Mouse (Mus musculus): ENCODE measurements around the gene Cdt1.

Cdt1 gene

GRCm38 (mm10) chr8:122574264-122574663, 6.4 kb downstream of the Cdt1 start:
- DNase-seq (ENCODE audit: low read depth, low spot score), result no peak

DNA sequence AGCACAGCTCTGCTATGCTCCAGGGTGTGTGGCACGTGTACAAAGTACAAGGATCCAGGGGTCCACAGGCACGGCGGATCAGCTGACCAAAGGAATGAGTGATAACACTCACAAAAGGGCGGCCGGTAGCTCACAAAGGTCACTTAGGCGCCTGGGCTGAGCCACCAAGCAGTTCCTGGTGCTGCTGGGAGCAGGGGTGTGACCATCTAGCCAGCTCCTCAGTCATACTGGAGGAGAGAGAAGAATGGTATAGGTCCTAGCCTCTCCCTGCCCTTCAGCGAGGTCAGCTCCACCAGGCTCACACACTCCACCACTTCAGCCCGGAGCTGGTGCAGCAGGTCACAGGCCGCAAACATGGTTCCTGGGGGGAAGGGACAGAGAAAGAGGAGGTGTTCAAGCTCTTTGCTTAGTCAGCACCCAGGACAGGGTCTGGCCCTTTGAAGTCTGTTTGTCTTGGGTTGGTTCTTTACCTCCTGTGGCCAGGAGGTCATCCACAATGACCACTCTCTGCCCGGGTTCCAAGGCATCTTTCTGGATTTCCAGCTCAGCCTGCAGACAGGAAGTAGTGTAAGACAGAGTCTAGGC, 6.9 kb downstream of the Cdt1 start:
- no peak for DNase-seq (ENCODE audit: low read depth, low spot score)

DNA sequence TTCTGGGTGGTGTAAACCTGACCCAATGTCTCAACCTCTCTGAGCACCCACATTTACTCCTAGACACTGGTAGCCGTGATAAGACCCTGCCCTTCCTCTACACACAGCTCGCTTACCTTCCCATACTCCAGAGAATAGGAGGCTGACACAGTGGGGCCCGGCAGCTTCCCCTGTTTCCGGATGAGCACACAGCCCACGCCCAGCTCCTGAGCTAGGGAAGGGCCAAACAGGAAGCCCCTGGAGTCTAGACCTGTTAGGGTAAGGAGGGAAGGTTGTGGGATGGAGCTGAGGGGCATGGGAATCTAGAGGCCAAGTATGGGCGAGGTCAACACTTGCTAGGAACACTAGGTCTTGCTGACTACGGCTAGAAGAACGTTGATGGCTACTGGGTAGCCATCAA, 7.5 kb downstream of the Cdt1 start:
- DNase-seq (ENCODE audit: low read depth, low spot score), result no peak

DNA sequence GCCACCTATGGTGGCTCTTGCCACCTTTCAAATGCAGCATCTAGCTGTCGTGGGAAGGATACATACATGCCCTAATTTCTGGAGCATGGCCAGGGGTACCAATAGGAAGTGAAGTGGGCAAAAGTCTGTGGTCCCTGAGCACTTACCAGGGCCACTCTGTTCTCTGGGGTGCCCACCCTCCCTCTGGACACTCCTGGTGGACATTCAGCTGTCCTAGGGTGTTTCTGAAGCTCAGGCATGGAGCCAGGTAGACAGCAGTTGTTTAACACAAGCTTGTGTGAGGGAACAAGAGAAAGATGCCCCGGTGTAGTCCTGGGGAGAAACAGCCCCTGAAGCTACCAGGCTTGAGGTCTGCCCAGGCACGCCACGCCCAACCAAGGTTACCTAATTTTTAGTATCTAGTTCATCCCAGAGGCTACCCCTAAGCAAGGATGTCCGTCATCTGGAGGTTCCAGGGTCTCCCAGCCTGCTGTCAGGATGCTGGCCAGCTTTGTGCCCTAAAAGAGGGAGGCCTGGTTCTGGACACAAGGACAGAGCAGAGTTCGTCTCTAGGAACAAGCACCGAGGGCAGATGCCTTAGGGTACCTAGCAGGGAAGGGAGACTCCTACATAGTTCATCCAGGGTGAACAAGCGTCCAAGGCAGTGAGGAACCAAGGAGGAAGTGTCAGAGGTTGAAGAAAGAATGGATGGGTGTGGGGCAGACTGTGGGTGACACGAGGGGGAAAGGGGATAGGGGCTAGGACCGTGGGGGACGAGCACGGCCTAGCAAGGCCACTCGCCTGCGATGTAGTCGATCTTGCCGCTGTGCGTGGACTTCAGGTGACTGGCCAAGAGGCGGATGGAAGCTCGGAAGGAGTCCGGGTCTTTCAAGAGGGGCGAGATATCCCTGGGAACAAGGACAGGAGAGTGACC, 8.2 kb downstream of the Cdt1 start:
- no peak for DNase-seq (ENCODE audit: low read depth, low spot score)

DNA sequence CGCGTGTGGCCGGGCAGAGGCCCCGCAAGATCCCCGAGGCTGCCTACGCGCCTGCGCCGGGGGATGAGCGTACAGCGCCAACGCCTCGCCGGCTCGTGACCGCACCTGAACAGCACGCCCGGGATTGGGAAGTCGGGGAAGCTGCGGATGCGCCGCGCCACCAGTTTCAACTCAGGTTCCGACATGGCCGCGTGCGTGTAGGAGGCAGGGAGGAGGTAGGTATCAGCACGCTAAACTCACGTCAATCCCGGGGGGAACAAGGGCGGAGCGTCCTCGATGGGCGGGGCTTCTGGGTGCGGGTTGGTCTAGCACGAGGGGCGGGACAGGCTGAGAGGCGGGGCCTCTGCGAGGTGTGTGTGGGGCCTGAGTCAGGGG, 8.8 kb downstream of the Cdt1 start, which contains the start of gene Aprt:
TSS of gene Aprt (minus strand) at position 262 of the 375 bp plus-strand sequence.
- DNase-seq (ENCODE audit: low read depth, low spot score), result peak; percentile 91

GRCm38 (mm10) chr8:122577116-122577515, 9.3 kb downstream of the Cdt1 start:
- DNase-seq (ENCODE audit: low read depth, low spot score), result no peak

DNA sequence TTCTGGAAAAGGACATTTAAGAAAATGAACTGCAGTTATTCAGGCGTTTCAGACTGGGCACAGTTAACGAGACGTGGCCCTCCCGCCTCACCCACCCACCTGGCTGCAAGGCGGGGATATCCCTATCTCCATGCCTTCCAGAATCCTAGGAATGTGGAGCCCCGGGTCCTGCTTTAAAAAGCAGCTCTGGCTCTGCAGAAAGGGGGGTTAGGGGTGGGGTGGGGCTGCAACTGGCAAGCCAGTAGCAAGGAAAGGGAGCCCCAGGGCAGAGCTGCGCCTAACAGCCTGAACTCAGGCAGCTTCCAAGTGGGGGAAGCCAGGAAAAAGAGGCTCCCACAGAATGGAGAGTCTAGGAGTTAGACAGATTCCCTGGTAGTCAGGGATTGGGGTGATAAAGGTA, 11.4 kb downstream of the Cdt1 start:
- no peak for DNase-seq (ENCODE audit: low read depth, low spot score)

- DNase-seq (ENCODE audit: low read depth, low spot score), result no peak
These were observed 13.1 kb downstream of the Cdt1 start for GRCm38 (mm10) chr8:122580926-122581325.

- no peak for DNase-seq (ENCODE audit: low read depth, low spot score)
These were observed 17.2 kb downstream of the Cdt1 start for GRCm38 (mm10) chr8:122584981-122585380.

- no peak for DNase-seq (ENCODE audit: low read depth, low spot score)
These were observed 17.6 kb downstream of the Cdt1 start for GRCm38 (mm10) chr8:122585411-122585891.

GRCm38 (mm10) chr8:122586171-122586570, 18.4 kb downstream of the Cdt1 start:
- no peak for DNase-seq (ENCODE audit: low read depth, low spot score)

GRCm38 (mm10) chr8:122586749-122587148, 18.9 kb downstream of the Cdt1 start:
- no peak for DNase-seq (ENCODE audit: low read depth, low spot score)

DNA sequence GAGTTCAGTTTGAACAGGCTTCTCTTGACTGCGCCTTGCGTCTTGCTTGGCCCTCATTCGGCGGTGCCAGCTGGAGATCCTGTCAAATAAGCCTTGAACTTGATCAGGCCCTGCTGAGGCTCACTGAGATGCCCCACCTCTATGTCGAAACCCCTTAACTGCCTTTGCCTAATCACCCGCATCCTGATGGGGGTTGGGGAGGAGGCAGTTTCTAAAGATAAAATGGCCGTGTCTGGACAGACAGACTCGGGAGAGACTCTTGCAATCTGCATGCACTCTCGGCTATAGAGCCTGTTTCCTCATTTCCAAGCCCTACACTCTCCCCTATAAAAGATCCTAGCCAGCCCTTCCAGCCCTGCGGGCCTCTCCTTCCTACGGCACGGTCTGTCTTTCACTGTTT, 25.4 kb downstream of the Cdt1 start:
- DNase-seq (ENCODE audit: low read depth, low spot score), result no peak

DNA sequence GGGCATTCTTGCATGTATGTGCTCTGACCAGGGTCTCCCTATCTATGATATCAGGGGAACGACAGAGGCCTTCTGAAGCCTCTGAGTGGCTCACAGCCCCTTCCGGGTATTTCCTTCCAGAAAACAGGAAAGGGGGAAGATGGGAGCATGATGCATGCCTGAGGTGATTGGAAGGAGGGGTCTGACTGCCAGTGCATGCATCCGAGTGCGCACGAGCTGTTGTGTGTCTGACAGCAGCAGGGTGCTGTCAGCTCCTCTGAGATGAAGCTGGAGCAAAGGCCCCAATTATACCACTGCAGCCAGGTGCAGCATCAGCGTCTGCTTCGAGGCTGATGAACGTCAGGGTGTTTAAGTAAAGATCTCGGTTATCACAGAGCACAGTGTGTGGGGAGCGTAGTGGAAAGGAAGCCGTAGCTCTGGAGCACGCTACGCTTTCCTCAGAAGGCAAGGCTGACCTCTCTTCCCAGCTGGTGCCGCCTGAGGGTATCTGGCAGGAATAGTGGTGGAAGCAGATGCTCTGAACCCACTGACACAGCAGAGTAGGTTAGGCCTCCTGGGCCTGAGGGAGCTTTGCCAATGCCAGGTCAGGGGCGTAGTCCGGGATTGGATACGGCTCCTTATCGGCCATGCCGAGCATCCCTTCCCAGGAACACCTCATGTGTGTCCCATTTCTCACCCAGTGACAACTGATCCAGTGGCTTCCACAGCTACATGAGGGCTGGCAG, 26.1 kb downstream of the Cdt1 start:
- no peak for DNase-seq (ENCODE audit: low read depth, low spot score)

- DNase-seq (ENCODE audit: low read depth, low spot score), result no peak
These were observed 28.2 kb downstream of the Cdt1 start for GRCm38 (mm10) chr8:122596031-122596430.

- DNase-seq (ENCODE audit: low read depth, low spot score), result no peak
These were observed 32.9 kb downstream of the Cdt1 start for GRCm38 (mm10) chr8:122600666-122601065.

- DNase-seq (ENCODE audit: low read depth, low spot score), result no peak
These were observed 36.8 kb downstream of the Cdt1 start for GRCm38 (mm10) chr8:122604640-122605039.

DNA sequence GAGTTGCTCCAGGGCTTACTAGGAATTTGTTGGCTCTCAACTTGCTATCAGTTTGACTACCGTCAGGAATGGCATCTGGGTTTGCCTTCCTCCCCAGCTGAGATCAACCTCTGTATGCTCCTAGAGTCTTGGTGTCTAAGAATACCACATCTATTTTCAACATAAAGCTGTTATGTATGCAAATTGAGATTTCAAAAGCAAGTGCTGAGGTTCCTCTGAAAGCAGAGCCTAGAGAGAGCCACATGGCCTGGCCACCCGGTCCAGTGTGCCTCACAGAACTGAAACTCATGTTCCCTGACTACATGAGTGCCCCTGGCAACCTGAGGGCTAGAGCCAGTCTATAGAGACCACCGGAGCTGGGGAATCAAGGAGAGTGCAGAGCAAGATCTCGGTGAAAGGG, 37.6 kb downstream of the Cdt1 start:
- DNase-seq (ENCODE audit: low read depth, low spot score), result no peak

GRCm38 (mm10) chr8:122606810-122607209, 39.0 kb downstream of the Cdt1 start:
- no peak for DNase-seq (ENCODE audit: low read depth, low spot score)

DNA sequence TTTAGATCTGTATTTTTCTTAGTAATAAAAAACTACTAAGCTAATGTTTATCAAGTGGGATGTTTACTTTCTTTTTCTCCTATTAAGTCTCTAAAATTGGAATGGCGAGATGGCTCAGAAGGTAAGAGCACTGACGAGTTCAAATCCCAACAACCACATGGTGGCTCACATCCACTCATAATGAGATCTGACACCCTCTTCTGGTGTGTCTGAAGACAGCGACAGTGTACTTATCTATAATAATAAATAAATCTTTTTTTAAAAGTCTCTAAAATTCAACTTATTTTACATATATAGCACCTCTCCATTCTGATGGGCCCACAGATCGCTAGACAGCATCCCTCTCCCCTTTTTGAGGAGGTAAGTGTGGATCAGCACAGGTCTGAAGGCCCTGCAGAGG, 42.4 kb downstream of the Cdt1 start:
- no peak for DNase-seq (ENCODE audit: low read depth, low spot score)

GRCm38 (mm10) chr8:122610612-122611277, 42.9 kb downstream of the Cdt1 start:
- DNase-seq (ENCODE audit: low read depth, low spot score), result peak; percentile 20

Measured in embryo, embryonic 11.5 days (tissue).